In the genomic region with DNA sequence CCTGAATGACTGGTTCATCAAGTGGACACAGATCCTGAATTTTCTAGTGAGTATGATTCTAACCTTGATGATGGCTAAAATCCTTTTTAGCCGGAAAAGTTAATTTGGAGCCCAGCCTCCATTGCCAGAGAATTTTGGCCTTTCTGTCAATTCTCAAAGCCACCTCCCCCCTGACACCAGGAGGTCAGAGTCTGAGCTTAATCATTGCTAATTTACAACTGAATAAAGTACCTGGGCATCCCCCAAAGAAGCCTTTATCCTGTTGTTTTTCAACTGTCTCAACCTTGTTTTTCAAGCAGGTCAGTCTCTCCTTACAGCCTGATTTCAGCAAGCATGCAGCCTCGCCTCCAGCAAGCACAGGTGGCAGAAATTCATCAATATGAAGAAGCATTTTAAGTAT, we compare ENCODE assay signal across 23 mouse cellular contexts.
DNase-seq lines count a peak whose midpoint lies in the region; ATAC-seq and TF ChIP-seq lines count a peak whose summit lies in the region.
"Had no signal": no experiment of that assay in that cellular context is flagged by ENCODE, and none has a peak within 500 bp of the region (broad histone marks: within the 10 kb centered on the region; RNA-seq: fewer than 3 reads in every experiment).

No protein-coding gene starts in this region.

- ATAC-seq in megakaryocyte-erythroid progenitor cell, adult 5-6 weeks (replicated peaks; ENCODE audit: low FRiP score, low TSS enrichment, poor library complexity, severe bottlenecking): no peak
- ATAC-seq: CD4-positive, CD25-positive, alpha-beta regulatory T cell, adult 4 months; forebrain, embryonic 14.5 days; forebrain, embryonic 16.5 days had no signal

- DNase-seq in ES-E14 (ENCODE audit: low read depth, low spot score) (peak; percentile 50), ZHBTc4 (ENCODE audit: low read depth, low spot score) (peak; percentile 68)
- DNase-seq in layer of hippocampus, postnatal 10 days (ENCODE audit: low spot score in 2 of 2): no peak
- DNase-seq: adrenal gland, adult 8-10 months; adrenal gland, postnatal 14 days; B cell, adult 2 months; cerebellum, adult 18-20 months; cerebellum, adult 8-10 months; cerebellum, adult 9-11 months; cerebellum, postnatal 14 days; cerebellum, postnatal 36 days; embryo, embryonic 11 days had no signal

- H3K27ac ChIP-seq in ES-Bruce4 (ENCODE audit: insufficient read depth, low read length): peak overlapping the region; percentile 77
- peak overlapping the region; percentile 43; the same call in 1 of the 2 replicates for H3K27ac ChIP-seq in ES-E14 (ENCODE audit: insufficient read depth, low read depth, low read length, poor library complexity, severe bottlenecking)
- H3K27ac ChIP-seq: embryonic facial prominence, embryonic 13.5 days; embryonic facial prominence, embryonic 15.5 days; forebrain, embryonic 10.5 days; forebrain, embryonic 12.5 days had no signal

- TF ChIP-seq POLR2A in ES-Bruce4 (IDR thresholded peaks at IDR 0.05; ENCODE audit: insufficient read depth, low read length): no peak

- no peak for TF ChIP-seq EP300 in ES-Bruce4 (IDR thresholded peaks at IDR 0.05; ENCODE audit: insufficient read depth, low read depth, low read length)

- no peak overlapping the region for H3K9ac ChIP-seq in ES-Bruce4 (ENCODE audit: low read depth, poor library complexity, severe bottlenecking)
- no peak overlapping the region for H3K9ac ChIP-seq in ES-E14 (ENCODE audit: insufficient read depth, low read depth, low read length, poor library complexity, severe bottlenecking)
- H3K9ac ChIP-seq: embryonic facial prominence, embryonic 13.5 days; embryonic facial prominence, embryonic 15.5 days; forebrain, embryonic 12.5 days had no signal

- in situ Hi-C loops in ES-E14 (cut with MboI; ENCODE audit: low sequenced_read_pairs in 2 of 2, unreplicated experiment in 2 of 2): no loop called here

- H3K9me3 ChIP-seq in ES-Bruce4 (replicated peaks; ENCODE audit: control insufficient read depth, insufficient read depth, low read length, poor library complexity, severe bottlenecking) (peaks cover 5% of the 10 kb centered on the region; the same call in 1 of the 2 replicates), ES-E14 (ENCODE audit: control insufficient read depth, insufficient read depth, low read depth, low read length) (peaks cover 2% of the 10 kb centered on the region; the same call in 1 of the 2 replicates)
- H3K9me3 ChIP-seq: embryonic facial prominence, embryonic 13.5 days; embryonic facial prominence, embryonic 15.5 days; forebrain, embryonic 10.5 days; forebrain, embryonic 12.5 days had no signal

- no peak overlapping the region for H3K4me3 ChIP-seq in ES-Bruce4 (ENCODE audit: low read depth, low read length)
- H3K4me3 ChIP-seq in ES-E14 (ENCODE audit: insufficient read depth in 1 of 2, low read depth in 1 of 2, low read length in 2 of 2, poor library complexity in 1 of 2, severe bottlenecking in 1 of 2): 0 out of 4 replicates have a peak overlapping the region, but pooled peaks of 1 of the 2 experiments have one; percentile 18
- H3K4me3 ChIP-seq: embryonic facial prominence, embryonic 13.5 days; embryonic facial prominence, embryonic 15.5 days; erythroblast, embryonic 14.5 days; forebrain, embryonic 10.5 days; forebrain, embryonic 12.5 days had no signal

- H3K4me1 ChIP-seq in ES-Bruce4 (ENCODE audit: control insufficient read depth, insufficient read depth, low read length) (no peaks in the 10 kb centered on the region), ES-E14 (ENCODE audit: control insufficient read depth in 2 of 2, insufficient read depth in 2 of 2, low read length in 2 of 2, poor library complexity in 1 of 2) (peaks cover 0 to 3% of the 10 kb centered on the region in 2 experiments; a peak in 1 of 4 replicates)
- H3K4me1 ChIP-seq: embryonic facial prominence, embryonic 13.5 days; embryonic facial prominence, embryonic 15.5 days; forebrain, embryonic 10.5 days; forebrain, embryonic 12.5 days had no signal

- no peaks in the 10 kb centered on the region for H3K27me3 ChIP-seq in ES-Bruce4 (ENCODE audit: control insufficient read depth, insufficient read depth, low read length, poor library complexity, severe bottlenecking)
- H3K27me3 ChIP-seq: CH12.LX; embryonic facial prominence, embryonic 13.5 days; embryonic facial prominence, embryonic 15.5 days; forebrain, embryonic 12.5 days had no signal

- no peak for TF ChIP-seq CTCF in ES-Bruce4 (IDR thresholded peaks at IDR 0.05; ENCODE audit: low read depth, low read length)

- H3K36me3 ChIP-seq in ES-Bruce4 (ENCODE audit: control insufficient read depth, insufficient read depth, low read length, poor library complexity, severe bottlenecking) (no peaks in the 10 kb centered on the region), ES-E14 (ENCODE audit: control insufficient read depth, insufficient read depth, low read length, poor library complexity, severe bottlenecking) (no peaks in the 10 kb centered on the region; the same call in 1 of the 2 replicates)
- H3K36me3 ChIP-seq: embryonic facial prominence, embryonic 13.5 days; embryonic facial prominence, embryonic 15.5 days; forebrain, embryonic 10.5 days; forebrain, embryonic 12.5 days had no signal

TF ChIP-seq in ES-E14, 5 proteins besides CTCF, POLR2A, EP300 and RAD21:
- no peak for TF ChIP-seq CHD2 (IDR thresholded peaks at IDR 0.05; ENCODE audit: low read depth, low read length)
- TF ChIP-seq ZC3H11A (IDR thresholded peaks at IDR 0.05; ENCODE audit: borderline replicate concordance, low read depth, low read length): no peak
- no peak for TF ChIP-seq ZNF384 (IDR thresholded peaks at IDR 0.05; ENCODE audit: low read depth, low read length)
- no peak for TF ChIP-seq MAFK (IDR thresholded peaks at IDR 0.05; ENCODE audit: insufficient read depth, low read depth, low read length)
- TF ChIP-seq HCFC1 (IDR thresholded peaks at IDR 0.05; ENCODE audit: borderline replicate concordance, insufficient read depth, low read length): no peak

Comparison
In these comparisons a context has a peak if more than half of its experiments do, and no peak if none do; other contexts are left out.
1. DNase-seq: peak in ES-E14 (single experiment) and ZHBTc4 (single experiment); none in layer of hippocampus, postnatal 10 days (0 of 2).